Mouse (Mus musculus) adrenal gland (tissue): ENCODE measurements around the gene F5.
"Not testable (repeated sequence)": the region's sequence is repeated elsewhere in the genome, so short reads cannot be mapped to it uniquely, and the experiment has no call there.

ENCODE experiments used
- intact Hi-C: fragments of 180-260 bp; cut with DNase I; formaldehyde crosslinking; loops from one replicate; pipeline ENCODE4 v1.15.1; 2025

The F5 gene

DNA sequence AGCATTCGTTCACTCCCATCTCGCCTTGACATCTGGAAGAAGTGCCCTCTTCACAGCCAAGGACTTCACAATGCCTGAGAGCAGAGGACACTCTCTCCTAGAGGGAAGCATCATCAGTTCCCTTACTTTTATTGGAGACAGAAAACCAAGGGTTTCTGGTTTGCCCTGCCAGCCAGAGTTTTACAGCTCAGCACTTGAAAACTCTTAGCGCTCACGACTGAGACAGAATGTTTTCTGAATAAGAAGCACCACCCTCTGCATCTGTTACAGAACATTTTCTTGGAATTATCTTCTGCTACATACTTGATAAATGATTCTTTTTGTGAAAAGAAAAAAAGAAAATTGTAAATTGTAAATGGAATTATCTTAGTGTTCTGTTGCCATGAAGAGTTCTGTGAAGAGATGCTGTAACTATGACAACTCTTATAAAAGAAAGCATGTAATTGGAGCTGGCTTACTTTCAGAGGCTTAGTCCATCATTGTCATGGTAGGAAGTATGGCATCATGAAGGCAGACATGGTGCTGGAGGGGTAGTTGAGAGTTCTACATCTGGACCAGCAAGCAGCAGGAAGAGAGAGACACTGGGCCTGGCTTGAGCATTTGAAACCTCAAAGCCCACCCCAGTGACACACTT lies 80.4 kb downstream of the F5 start:
- intact Hi-C loops, result not testable (repeated sequence)

DNA sequence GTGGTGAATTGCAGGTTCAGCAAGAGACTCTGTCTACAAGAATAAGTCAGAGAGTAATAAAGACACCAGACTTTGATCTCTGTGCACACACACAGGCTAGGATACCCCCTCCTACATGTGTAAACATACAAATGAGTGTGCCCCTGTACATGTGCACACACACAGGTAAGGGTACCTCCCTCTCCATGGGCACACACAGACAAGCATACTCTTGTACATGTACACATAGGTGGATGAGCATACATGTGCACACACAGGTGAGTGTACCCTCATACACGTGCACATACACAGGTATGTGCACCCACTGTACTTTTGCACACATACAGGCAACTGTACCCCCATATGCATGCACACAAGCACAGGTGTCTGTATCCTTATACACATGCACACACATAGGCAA lies 81.8 kb downstream of the F5 start:
- intact Hi-C loops, result no loop called here

DNA sequence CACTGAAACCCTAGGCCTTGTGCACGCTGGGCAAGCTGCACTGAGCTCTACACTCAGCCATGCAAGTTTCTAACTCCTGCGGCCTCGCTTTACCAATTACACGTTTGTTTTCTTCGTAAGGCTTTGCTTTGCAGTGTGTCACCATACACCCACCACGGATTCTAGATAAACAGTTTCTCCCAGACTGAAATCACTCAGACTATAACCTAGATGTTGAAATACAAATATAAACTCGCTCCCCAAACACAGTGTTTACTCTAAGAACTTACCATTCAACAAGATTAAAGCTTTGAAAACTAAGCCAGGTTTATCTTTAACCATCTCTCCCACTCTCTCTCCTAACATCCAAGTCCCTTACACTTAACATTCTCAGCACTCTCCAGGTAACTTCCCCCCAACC lies 83.4 kb downstream of the F5 start:
- intact Hi-C loops, result no loop called here

DNA sequence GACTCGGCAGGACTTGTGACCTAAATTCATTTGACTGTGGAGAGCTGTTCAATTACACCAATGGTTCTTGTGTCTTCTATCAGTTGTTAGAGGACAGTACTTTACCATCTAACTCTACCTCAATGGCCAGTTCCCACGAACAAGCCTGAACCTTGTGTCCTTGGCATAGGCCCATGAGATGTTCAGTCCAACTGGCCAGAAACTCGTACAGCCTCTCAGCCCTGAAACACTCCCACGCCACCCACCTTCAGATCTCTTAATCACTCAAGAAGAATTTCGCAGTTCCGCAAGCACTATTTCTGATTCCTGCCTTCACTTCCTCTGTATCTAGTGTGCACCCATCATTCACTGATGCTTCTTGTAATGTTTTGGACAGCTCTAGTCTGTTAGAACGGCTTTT lies 84.4 kb downstream of the F5 start:
- intact Hi-C loops, result no loop called here

DNA sequence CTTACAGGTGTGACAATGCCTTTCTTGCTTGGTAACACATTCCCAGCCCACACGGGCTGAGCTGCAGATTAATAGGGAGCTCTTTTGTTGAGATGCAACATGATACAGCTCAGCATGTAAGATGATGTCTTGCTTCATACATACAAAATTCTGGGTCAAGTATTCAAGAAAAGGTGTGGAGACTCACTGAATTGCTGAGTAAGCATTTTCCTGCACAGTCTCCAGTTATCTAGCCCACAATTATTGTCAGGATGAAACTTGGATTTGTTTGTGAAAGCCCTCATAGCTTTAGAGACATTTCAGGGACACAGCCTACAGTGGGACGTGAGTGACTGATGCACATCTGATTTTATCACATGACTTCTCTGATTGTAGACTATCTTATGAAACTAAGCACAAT lies 89.9 kb downstream of the F5 start:
- intact Hi-C loops, result no loop called here

DNA sequence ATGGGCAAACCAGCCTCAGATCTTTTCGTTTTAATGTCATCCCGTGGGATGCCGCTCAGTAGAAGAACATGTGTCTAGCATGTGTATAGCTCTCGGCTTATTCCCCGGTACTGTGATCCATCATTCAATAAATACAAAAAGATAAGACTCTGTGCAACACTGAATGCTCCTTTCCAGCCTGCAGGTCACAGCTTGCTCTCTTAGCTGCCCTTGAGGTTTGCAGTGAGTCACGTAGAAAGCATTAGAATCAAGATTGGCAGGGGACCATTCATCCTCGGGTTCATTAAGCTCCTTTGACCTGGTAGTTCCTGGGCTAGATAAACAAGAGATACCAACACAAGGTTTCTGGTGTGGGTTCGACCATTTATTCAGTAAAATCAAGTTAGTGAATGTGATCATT lies 91.2 kb downstream of the F5 start:
- intact Hi-C loops, result no loop called here

DNA sequence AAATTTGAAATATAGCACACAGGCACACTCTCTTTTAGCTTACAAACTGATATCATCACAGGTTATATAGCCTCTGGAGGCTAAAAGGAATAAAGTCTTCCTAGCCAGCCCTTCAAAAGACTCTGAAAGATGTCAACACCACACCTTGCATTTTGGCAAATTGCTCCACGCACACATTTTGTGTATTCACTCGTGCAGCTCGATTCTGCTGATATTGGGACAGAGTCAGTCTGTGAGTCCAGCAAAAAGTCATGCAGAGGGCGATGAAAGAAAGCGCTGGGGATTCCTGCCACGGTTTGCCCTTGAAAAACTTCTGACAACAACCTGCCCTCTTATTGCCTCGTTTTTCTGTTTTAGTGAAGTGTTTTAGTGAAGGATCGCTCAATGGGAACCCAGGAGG lies 95.8 kb downstream of the F5 start:
- intact Hi-C loops, result no loop called here

DNA sequence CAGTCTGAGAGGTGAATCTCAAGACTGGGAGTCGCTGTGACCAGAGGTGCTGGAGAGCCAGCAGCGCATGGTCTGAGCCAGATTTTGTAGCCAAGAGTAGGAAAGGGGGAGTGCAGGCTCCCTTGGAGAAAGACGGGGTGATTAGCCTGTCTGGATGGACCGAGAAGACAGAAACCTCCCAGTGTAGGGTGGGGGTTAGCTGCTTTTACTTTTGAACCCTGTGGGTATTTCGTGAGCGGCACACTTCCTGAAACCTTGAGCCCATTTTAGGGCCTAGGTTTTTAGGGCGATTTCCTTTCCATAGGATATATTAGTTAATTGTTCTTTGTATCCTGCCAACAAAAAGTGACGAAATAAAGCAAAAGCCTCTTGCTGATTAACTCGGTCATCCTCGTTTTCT lies 96.3 kb downstream of the F5 start:
- intact Hi-C loops, result no loop called here

DNA sequence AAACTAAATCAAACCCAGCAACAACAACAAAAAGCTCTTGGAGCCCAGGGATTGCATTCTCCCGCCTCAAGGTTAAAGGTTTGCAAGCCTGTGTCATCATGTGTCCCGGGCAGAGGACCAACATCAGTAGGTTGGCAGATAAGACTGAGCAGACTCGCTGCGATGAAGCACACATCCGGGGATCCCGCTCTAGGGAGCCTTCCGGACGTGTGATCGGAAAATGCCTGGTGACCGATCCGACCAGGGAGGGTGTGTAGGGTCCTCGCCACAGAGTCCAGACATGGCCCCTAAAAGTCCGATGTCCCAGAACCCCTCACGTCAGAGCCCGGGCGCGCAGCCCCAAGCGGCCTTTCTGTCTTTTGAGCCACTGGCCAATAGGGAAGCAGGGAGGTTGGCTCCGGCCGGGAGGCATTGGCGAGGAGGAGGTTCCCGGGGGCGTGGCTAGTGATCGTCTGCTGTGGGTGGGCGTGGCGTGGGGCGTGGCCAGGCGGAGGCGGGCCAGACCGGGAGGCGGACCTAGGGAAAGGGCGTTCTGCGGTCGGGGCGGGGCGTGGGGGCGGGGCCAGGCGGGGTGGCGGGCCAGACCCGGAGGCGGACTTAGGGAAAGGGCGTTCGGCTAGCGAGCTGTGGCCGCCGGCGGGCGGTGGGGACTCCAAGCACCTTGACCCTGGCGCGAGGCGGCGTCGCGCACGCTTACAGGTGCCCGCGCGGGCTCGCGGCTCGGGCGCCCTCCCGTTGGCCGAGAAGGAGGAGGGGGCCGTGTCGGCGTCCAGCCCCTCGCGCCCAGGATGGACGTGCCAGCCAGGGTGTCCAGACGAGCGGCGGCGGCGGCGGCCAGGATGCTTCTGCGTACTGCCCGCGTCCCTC lies 97.1 kb downstream of the F5 start, which contains the start of gene Slc19a2:
Gene Slc19a2 (plus strand): TSS at position 582 of the 867 bp plus-strand sequence.
- intact Hi-C loops, result no loop called here

DNA sequence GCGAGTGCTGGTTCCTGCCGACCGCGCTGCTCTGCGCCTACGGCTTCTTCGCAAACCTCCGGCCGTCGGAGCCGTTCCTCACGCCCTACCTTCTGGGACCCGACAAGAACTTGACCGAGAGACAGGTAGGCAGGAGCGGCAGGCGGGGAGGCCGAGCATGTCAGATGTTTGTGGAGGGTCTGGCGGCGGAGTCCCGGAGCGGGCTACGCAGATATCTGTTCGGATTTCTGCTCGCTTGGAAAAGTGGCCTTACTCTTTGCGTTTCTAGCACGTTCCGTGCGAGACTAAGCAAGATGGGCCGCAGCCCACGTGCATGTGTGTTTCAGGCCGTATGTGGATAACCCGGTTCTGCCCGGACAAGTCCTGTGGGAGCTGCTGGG lies 97.7 kb downstream of the F5 start:
- intact Hi-C loops, result no loop called here

DNA sequence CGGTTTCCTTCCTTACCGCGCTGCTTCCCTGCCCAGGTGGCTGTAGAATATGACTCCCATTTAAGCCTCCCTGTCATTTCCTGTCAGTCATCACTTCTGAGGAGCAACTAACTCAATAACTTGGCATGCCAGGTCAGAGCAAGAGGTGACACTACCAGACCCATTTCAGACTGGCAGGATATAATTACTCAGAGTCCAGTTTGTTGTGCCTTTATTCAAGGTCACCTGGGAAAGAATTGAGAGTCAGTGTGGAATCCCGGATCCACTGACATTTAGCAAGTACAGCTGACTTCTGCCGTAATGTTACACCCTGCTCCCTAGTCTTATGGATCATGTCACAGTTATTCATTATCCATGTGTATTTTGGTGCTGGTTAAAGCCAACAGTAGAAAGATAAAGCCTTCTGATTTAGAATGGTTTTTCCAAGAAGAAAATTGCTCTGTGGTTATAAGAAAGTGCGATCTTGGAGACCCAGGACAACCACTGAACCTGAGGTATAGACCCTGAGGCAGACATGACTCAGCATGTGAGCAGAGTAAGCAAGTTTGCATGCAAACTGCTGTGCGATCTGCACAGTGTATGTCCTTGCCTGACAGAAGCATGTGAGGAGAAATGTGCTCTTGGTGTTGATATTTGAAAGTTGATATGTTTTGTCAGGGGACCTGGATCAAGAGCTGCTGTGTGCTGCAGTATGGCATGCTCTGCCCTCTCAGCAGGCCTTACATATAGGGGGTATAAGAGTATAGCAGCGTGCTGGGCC lies 98.9 kb downstream of the F5 start:
- intact Hi-C loops, result no loop called here

DNA sequence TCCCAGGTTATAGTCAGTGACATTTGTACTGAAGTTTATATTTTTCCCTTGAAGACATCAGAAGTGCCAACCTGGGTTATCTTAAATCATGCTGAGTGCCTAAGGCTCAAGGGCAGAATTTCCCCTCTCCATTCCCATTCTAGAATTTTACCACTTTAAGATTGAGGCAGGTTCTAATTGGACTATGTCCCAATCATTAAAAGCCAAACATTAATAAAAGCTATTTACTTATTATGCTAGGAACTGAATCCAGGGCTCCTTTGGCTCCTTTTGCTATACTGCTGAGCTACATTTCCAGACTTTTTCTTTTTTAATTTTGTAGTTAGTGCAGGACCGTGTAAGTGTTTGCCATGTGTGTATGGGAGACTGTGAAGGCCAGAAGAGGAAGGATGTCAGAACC lies 99.8 kb downstream of the F5 start:
- intact Hi-C loops, result no loop called here

DNA sequence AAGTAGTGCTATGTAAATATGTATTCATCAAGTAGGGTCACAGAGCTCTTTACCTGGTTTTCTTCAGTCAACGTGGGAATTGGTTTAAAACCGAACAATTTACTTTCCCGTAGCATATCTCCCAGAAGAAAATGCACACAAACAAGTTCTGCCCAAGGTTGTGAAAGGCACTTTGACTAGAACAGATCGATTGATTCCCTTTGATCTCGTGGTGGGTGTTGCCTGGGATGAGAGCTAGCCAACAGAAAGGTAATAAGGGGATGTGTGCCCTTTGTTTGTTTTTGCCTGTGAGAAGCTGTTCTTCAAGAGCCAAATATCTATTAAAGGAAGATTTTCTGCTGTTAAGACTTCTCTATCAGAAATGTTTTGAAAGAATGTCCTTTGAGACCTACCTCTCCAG lies 100.9 kb downstream of the F5 start:
- intact Hi-C loops, result no loop called here

DNA sequence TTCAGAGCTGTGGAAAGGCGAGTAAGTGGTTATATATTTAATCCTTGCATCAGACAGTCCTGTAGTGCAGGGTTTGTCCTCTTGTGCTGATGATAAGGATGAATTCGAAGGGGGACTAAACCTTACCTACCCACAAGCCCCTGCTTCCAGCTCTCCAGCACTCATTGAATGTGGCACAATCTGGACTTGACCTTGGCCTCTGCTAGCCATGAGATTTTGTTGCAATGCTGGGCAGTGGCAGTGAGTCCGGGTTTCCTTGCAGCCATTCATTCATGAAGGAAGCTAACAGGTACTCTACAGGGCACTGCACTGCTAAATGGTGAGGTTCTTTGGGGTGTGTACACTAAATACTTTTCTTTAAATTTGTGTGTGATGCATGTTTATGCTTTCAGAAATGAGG lies 103.2 kb downstream of the F5 start:
- intact Hi-C loops, result no loop called here

DNA sequence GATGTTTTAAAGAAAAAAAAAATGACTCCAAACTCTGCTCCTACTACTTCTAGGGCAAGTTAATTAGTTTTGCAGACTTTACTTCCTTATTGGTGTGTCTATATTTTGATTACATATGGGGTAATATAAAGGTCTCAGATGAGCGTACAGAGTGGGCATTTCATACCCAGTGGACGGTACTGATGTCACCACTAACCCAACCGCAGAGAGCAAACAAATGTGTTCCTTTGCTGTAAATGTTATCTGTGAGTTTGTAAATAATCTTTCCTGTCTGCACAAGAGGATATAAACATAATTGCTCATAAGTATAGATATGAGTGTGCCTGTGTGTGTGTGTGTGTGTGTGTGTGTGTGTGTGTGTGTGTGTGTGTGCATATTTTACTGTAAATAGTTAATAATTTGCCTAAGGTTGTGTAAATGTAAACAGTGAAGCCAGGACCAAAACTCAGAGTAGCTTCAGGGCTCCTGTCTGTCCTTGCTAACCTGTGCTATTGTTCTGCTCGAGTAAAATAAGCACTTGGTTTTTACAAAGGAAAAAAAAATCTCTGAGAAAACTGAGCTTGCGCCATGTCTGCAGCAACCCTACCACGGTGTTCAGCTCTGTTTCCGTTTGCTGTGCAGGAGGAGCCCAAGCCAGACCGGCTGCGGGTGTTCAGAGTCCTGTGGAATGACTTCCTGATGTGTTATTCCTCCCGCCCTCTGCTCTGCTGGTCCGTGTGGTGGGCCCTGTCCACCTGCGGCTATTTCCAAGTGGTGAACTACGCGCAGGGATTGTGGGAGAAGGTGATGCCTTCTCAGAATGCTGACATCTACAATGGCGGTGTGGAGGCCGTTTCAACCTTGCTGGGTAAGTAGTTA lies 108.8 kb downstream of the F5 start:
- intact Hi-C loops, result no loop called here

DNA sequence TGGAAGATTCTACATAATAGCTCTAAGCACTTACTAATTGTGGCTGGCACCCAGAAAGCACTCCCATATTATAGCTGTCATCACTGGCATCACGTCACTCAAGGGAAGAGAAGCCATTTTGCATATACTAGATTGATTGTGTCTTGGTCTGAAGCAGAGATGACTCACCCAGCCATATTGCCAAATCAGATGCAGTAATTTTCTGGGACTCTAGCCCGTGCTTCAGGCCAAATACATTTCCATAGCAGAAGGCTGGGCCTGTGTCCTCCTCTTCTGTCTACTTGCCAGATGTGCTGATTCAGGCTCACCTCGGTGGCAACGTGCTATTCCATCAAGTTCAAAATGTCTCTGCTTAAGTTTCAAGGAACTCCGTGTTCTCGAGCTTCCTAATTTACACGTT lies 109.9 kb downstream of the F5 start:
- intact Hi-C loops, result no loop called here
